Mouse (Mus musculus) liver, embryonic 13.5 days (tissue): ENCODE measurements around the gene Gm3286. TPM values are rescaled to one million over a fixed set of nuclear protein-coding genes. Genes with fewer than 3 reads are reported as not detected.
"Not testable (repeated sequence)": the region's sequence is repeated elsewhere in the genome, so short reads cannot be mapped to it uniquely, and the experiment has no call there.

Experiments used
- ATAC-seq: fragments of 200-750 bp; cut with Nextera tagmentation; 2 replicates; pipeline ENCODE4 v1.8.0; 2017; ENCODE audit warnings: low read depth, mild to moderate bottlenecking, moderate number of reproducible peaks, moderate library complexity
- DNase-seq: peaks from one replicate; pipeline ENCODE4 v3.0.0; 2022
- H3K27ac ChIP-seq: fragments of 300-500 bp; sonication (generic); 2 replicates; pipeline ENCODE4 v1.5.1; 2015; ENCODE audit warnings: moderate library complexity, mild to moderate bottlenecking, inconsistent platforms
- H3K27me3 ChIP-seq: fragments of 300-500 bp; sonication (generic); 2 replicates; pipeline ENCODE4 v1.6.1; 2015; ENCODE audit warnings: mild to moderate bottlenecking, inconsistent platforms
- H3K36me3 ChIP-seq: fragments of 300-500 bp; sonication (generic); 2 replicates; pipeline ENCODE4 v1.6.1; 2015; ENCODE audit warnings: mild to moderate bottlenecking, inconsistent platforms
- H3K4me1 ChIP-seq: fragments of 300-500 bp; sonication (generic); replicated peaks from 2 replicates; pipeline ENCODE4 v1.6.1; 2015; ENCODE audit warnings: inconsistent platforms
- H3K4me2 ChIP-seq: fragments of 300-500 bp; sonication (generic); 2 replicates; pipeline ENCODE4 v1.6.1; 2015; ENCODE audit warnings: inconsistent platforms, mild to moderate bottlenecking, moderate library complexity
- H3K4me3 ChIP-seq: fragments of 300-500 bp; sonication (generic); replicated peaks from 2 replicates; pipeline ENCODE4 v1.5.1; 2015; ENCODE audit warnings: mild to moderate bottlenecking, inconsistent platforms
- H3K9ac ChIP-seq: fragments of 300-500 bp; sonication (generic); 2 replicates; pipeline ENCODE4 v1.6.1; 2015; ENCODE audit warnings: mild to moderate bottlenecking, inconsistent platforms
- H3K9me3 ChIP-seq: fragments of 300-500 bp; sonication (generic); replicated peaks from 2 replicates; pipeline ENCODE4 v1.6.1; 2016; ENCODE audit warnings: inconsistent platforms
- polyA plus RNA-seq: library from polyadenylated mRNA; unstranded; fragments of >200 nt; fragmentation: Nextera tagmentation; extraction: Ambion mirVana; gene quantifications from 2 replicates; pipeline ENCODE4 v1.2.1, GENCODE M21; 2015

Gm3286 gene
- not detected in 2 replicates for polyA plus RNA-seq

GRCm38 (mm10) chr5:95510458-95510857 is at the start of gene Gm3286:
TSS of gene Gm3286 (plus strand) at chr5:95510758.
- H3K9ac ChIP-seq, H3K4me1 ChIP-seq, DNase-seq, H3K4me3 ChIP-seq, H3K27me3 ChIP-seq, H3K4me2 ChIP-seq, H3K9me3 ChIP-seq, ATAC-seq, H3K36me3 ChIP-seq, H3K27ac ChIP-seq: not testable (repeated sequence)

Other genes starting within 250 kb of the Gm3286 start
- gene Gm10424, start 238.0 kb upstream of the Gm3286 start, polyA plus RNA-seq: not detected in 2 replicates
- gene Gm3259, start 204.8 kb upstream of the Gm3286 start, polyA plus RNA-seq: not detected in 2 replicates
- not detected in 2 replicates for gene D5Ertd577e, start 54.0 kb upstream of the Gm3286 start, polyA plus RNA-seq
- not detected in 2 replicates for gene Gm7971, start 84.1 kb downstream of the Gm3286 start, polyA plus RNA-seq
- not detected in 2 replicates for gene Gm7978, start 225.4 kb downstream of the Gm3286 start, polyA plus RNA-seq
- gene Gm7982, start 231.3 kb downstream of the Gm3286 start, polyA plus RNA-seq: not detected in 2 replicates